Mouse (Mus musculus) urinary bladder, postnatal 10 days (tissue): ENCODE measurements around the gene Lpcat2.

Experiments
- DNase-seq: peaks from one replicate; pipeline ENCODE4 v3.0.0; 2022; ENCODE audit warnings: low spot score

Lpcat2 gene

DNA sequence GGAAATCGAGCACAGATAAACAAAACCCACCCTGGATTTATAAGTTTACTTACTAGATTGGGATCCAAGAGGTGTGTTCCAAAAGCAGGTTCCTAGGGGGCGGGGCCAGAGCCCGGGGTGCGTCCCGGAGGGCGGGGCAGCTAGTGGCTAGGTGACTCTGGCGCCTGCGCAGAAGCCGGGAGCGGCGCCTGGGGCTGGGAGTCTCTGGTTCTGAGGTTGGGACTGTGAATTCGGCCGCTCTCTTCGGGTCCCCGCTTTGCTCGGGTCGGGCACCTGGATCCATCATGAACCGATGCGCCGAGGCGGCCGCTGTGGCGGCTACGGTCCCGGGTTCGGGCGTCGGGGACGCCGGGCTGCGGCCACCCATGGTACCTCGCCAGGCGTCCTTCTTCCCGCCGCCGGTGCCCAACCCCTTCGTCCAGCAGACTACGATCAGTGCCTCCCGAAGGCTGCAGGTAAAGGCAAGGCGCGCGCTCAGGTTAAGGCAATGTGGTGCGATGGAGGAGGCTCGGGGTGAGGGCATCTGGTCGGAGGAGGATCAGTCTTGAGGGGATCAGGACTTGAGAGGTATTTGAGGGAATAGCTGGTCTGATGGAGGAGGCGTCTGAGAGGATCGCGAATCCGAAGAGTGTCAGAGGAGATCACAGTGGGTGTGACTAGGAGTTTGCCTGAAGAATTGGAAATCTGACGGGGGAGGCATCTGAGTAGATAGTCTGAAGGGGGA, at the start of gene Lpcat2:
Gene Lpcat2, plus strand, starts transcription at position 169 of the 724 bp plus-strand sequence.
- peak; percentile 47 for DNase-seq

DNA sequence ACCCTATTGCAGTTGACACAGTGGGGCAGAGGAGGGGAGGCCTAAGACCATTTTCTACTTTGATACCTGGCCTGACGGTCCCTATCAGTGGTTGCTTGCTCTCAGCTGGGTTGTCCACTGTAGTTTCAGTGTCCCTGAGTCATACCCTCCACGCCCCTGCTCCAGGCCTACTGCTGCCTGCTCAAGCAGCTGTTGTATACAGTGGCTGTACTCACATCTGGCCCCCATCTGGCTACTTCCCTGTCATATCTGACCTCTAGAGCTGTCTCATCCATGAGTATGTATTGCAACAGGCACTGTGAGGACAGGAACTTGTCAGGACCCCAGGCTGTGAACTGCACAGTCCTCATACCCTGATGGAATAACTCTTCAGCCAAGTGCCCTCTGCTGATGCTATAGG, 42.4 kb upstream of the Lpcat2 start:
- no peak for DNase-seq

DNA sequence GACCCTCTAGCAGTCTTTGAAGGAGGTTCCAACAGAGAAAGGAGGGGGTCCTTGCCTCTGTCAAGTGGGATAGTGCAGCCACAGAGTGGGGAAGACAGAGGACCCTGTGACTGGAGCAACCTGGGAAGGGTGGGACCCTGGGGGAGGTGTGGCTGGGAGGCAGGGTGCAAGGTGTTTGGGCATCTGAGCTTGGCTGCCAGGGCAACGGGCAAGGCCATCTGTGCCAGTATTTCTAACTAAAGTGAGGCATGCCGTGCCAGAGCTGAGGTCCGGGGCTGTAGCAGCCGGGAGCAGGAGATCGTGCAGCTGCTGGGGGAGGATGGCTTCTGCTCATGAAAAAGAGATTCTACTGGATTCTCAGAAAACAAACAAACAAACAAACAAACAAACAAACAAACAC, 39.5 kb upstream of the Lpcat2 start:
- DNase-seq: no peak

DNA sequence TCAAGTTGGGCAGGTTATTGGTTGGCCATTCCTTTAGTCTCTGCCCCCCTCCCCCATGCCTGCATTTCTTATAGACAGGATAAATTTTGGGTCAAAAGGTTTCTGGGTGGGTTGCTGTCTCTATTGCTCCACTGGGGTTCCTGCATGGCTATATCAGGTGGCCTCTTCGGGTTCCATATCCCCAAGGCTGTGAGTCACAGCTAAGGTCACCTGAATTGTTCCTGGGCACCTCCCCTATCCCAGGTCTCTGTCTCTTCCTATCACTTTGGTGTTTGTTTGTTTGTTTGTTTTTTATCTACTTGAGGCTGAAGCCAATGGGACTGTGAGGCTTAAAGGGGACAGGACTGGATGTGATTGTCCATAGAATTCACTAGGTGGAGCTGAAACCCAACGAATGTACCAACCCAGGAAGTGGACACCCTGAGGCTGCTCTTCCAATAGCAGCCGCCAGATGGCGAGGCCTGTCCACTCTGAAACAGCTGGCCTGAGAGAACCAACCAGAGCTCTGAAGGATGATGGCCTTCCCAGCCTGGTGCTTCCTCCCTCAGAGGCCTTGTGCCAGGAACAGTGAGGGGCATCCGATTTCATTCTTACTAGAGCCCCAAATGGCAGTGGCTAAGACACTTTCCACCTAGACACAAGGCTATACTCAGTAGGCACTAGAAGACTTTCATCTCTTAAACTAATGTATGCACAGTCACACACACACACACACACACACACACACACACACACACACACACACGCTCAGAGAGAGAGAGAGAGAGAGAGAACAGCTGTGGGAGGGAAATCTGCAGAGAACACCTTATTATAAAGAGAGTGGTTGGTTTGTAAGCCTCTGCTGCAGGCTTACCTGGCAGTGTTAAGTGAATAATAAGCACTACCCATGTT, 37.0 kb upstream of the Lpcat2 start:
- peak; percentile 69 for DNase-seq

DNA sequence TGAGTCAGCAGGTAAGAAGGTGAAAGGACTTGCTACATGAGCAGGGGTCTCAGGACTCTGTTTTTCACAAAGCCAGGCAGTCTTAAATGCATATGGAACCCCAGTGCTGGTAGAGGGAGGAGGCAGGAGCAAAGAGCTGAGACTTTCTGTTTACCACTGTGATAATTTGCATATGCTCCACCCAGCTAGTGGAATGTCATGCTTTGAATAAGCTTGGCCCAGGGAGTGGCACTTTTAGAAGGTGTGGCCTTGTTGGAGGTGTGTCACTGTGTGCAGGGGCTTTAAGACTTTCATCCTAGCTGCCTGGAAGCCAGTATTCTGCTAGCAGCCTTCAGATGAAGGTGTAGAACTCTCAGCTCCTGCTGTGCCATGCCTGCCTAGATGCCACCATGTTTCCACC, 34.0 kb upstream of the Lpcat2 start:
- no peak for DNase-seq

DNA sequence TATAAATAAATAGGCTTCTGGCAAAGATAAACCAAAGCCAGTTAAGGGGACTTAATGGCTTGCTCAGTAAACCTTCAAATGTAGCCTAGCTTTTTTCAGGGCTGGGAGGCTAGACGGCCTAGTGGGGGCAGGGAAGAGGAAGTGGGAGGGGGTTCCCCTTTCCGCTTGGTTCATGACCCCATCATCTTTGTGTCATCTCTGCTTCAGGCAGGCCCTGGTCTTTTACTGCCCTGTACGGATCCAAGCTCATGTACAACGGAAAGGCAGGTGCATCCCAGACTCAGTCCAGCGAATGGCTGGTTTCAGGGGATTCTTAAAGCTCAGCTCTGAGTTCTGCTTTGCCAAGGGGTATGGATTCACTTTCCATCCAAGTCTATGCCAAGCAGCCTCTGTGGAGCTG, 32.8 kb upstream of the Lpcat2 start:
- no peak for DNase-seq

DNA sequence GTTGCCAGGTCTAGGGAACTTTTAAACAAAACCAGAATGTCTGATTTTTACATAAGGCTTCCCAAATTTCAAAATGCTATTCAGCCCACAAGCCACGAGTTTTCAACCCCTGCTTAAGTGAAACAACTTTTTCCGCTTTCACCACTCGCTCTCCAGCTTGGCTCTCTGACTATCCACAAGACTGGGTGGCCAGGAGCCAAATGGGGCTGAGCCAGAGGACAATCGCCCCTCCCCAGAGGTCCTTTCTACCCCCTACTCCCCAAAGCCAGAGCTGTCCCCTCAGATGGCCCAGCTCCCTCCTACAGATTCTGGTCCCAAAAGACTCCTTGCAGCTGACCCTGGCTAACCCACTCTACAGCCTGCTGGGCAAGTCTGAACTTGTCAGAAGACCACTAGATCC, 29.1 kb upstream of the Lpcat2 start:
- DNase-seq: no peak

DNA sequence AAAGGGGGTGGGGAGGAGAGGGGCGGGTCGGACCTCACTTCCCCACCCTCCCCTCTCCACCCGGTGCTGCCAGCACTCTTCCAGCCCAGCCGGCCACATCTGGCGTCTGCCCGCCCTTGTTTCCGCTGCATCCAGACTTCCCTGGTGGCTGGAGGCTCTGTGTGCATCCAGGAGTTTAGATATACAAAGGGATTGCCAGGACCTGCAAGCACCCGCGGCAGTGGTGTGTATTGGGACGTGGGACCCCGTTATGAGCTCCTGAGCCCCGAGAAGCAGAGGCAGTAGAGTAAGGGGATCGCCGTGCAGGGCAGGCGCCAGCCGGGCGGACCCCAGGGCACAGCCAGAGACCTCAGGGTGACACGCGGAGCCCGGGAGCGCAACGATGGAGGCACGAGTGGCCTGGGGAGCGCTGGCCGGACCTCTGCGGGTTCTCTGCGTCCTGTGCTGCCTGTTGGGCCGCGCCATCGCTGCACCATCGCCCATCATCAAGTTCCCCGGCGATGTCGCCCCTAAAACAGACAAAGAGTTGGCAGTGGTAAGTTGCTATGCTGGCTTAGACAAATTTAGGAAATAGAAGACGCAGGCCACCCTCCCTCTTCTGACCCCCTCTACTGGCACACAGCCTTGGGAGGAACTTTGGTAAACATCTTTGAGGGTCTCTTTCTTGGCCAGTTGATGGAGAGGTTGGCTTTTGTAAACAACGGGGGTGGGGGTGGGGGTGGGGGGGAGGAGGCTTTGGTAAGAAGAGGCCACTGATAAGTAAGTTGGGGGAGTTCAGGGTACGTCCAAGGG, 27.7 kb upstream of the Lpcat2 start, which contains the start of gene Mmp2:
Gene Mmp2, plus strand, starts transcription at position 49 of the 792 bp plus-strand sequence.
- no peak for DNase-seq

DNA sequence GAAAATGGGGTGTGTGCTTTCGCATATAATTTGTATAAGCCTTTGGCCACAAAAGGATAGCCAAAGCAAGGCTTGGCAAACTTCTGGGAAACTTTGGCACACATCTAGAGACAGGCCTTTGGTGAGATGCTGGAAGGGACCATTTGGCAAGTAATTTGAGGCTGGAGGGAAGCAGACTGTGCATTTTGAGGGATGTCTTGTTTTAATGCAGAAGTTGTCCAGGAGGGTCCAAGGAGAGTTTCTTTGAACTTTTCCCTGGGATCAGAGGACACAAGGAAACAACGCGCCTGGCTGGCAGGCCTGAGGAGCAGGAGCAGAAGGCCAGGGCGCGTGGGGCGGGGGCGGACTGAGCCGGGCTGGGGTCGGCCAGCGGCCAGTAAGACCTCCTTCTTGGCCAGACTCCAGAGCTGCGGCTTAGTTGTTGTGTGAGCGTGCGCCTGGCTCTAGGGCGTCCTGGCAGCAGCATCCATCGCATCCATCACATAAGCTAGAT, 26.8 kb upstream of the Lpcat2 start:
- DNase-seq: no peak

DNA sequence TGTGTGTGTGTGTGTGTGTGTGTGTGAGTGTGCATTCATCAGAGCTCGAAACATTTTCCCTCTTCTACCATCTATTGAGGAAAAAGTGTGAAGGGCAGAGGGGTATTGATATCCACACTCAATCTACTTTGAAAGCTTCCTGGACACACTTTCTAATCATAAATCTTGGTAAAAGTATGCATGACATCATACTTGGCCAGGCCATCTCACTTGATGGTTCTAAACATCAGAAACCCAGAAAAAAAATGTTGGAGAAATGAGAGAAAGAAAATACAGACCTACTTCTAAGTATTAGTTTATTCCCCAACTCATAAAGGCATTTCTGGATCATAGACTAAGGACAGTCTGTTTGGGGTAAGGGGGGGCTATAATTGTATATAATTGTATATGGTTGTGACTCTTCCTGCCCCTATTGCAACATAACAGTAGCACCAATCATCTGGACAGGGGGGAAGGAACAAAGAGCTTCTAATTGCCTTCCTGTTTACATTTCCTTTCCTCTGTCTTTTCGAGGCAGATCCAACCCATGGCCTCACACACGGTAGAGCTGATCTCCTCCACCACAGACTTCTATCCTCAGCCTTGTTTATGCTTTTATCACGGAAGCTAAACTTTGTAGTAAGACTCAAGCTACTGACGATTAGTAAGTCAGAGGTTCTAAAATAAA, 20.9 kb upstream of the Lpcat2 start:
- DNase-seq: no peak

DNA sequence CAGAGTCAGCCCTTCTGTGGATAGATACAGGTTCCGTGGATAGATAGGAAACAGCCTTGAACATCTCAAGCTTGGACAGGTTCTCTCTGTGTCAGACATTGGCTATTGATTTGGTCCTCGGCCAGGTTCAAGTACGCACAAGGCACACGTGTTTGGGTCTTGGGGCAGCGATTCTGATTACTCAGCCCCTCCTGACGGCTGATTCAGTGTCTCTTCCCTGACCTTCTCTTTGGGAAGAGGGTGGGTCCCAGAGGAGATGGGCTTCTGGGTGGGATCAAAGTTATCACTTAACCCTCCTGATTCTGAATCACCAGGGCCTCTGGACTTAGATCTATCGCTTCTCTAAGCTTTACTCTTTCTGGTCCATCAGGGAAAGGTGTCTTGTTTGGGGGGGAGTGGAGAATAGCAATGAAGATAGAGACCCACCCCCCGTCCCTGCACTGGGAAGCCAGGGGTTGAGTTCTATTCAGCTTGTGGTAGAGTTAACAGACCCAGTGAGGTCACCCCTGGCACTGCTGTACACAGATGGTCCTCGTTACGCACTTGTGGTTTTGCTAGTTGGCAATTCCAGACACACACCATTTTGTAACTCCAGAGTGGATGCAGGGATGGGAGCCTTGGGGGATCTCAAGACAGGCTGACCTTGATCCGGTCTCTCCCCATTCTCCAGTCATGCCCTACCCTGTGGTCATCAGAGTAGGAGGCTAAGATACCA, 20.2 kb upstream of the Lpcat2 start:
- DNase-seq: no peak

DNA sequence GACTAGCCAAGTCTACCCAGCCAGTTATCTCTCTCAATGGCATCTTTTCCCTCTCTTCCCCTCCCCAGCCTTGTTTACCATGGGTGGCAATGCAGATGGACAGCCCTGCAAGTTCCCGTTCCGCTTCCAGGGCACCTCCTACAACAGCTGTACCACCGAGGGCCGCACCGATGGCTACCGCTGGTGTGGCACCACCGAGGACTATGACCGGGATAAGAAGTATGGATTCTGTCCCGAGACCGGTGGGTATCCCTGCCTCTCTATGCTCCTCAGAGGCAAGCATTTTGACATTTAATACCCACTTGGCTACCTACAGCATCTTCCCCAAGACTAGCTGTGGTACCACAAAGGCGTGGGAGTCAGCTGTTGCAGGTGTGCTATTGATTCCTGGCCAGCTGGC, 19.2 kb upstream of the Lpcat2 start:
- DNase-seq: no peak

DNA sequence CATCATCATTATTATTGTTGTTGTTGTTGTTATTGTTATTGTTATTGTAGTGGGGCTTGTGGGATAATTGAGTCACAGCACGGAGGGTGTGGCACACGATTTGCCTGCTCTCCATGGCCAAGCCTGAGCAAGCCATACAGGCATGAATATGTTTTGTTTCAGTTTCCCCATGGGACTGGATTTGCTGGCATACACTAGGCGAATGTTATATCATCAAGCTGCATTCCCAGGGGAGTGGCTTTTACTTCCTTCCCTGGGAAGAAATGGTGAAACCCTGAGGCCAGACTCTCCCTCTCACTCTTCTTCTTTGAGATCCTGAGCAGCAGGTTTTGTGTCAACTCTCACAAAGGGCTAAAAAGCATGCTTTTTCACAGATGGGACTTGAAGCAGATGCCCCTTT, 16.5 kb upstream of the Lpcat2 start:
- no peak for DNase-seq

DNA sequence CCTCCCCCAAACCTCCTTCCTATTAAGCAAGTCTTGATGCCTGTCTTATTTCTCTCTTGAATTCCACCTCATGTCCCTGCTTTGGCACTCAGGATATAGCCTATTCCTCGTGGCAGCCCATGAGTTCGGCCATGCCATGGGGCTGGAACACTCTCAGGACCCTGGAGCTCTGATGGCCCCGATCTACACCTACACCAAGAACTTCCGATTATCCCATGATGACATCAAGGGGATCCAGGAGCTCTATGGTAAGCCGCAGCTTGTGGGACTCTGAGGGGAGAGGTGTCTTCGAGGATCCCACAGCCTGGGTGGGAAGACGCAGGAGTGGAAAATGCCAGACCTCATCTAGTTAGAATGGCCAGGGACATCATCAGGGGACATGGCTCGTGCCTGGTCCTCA, 16.0 kb upstream of the Lpcat2 start:
- no peak for DNase-seq

DNA sequence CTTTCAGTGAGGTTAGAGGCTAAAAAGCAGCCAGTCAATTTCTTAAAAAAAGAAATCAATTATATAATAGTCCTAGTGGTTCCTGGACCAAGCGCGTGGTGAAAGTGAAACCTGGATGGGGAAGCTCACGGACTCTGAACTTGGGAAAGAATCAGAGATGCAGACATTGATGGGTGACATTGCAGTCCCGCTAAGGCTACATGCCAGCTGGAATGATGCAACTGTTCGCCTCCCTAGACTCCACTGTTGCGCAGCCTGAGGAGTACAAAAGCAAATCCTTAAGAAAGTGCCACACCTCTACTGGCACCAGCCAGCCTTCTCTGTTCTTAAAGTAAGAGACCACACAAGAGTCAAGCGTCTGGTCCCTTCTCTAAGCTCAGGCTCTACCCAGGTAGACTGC, 15.3 kb upstream of the Lpcat2 start:
- no peak for DNase-seq

DNA sequence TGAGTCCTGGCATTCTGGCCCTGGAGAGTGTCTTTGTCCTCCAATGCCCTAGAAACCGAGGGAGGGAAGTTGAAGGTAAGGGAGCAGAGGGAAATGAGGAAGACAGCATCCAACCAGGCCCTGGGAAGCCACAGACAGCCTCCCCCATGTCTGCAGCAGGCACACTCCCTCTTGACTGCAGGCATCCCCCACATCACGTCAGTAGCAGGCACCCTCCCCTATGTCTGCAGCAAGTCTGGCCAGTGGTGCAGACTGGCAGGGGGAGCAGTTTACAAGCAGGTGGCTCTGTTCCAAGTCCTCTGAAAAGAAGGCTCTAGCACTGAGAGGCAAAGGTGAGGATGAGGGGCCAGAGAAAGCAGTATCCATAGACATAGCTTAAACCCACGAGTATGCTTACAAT, 8.5 kb upstream of the Lpcat2 start:
- DNase-seq: no peak

DNA sequence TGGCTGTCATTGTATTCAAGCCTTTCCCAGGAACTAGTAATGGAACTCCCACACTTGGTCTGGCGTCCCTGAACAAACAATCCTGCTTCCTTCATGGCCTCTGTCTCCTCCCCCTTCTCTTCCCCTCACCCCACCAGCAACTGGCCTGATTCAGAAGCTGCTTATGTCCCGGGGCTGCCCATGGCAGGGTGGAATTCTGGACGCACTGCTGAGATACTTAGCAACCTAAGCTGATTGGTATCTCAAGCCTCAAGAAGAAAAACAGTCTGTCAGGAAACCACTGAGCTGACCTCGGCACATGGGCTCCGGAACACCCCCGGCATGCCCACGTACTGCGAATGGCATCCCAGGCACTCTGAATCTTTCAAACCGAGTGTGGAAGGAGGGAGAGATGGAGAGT, 7.8 kb upstream of the Lpcat2 start:
- no peak for DNase-seq

DNA sequence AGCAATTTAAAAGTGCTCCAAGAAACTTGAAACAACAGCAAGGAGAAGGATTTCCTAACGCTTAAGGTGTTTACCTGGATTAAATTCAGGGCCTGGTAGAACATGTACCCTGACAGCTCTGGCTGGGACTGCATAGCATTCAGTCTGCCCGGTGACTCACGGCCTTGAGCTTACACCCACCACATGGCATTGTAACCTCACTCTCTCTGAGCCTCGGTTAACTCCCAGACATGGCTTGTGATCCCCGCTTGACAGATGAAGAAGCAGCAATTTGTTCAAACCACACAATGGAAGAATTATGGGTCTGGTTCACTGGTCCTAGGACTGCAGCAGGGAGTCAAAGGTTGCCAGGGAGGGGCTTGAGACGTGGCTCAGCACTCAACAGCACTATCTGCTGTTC, 5.9 kb upstream of the Lpcat2 start:
- no peak for DNase-seq

DNA sequence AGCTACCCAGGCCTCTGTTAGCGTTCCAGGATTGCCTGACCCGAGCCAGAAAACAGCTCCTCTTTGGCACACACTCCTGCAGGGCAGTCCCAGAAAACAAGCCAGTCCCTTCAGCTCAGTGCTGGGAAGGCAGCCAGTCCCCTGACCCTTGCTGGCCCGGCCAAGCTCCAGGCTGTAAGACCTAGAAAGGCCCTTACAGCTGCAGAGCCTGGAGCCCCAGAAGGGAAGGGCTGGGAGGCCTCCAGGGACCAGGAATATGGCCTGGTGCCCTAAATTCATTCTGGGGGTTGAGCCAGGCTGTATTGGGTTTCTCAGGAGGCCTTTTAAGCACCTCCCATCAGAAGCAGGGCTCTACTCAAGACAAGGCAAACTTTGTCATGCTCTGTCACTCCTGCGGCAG, 4.9 kb upstream of the Lpcat2 start:
- DNase-seq: peak; percentile 40

DNA sequence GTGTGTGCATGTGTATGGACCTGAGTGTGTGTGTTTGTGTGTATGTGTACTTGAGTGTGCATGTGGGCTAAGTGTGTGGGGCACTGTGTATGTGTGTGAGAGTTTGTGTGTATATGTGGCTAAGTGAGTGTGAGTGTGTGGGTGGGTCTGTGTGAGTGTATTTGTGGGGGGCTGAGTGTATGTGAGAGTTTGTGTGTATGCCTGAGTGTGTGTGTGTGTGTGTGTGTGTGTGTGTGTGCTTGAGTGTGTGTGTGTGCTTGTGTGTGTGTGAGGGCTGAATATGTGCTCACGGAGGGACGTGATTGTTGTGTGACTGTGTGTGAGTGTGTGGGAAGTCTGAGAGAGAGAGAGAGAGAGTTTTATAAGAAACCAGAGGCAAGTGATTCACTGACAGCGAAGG, 3.8 kb upstream of the Lpcat2 start:
- DNase-seq: no peak
